ENCODE assay signal across 14 mouse cellular contexts in the genomic region with DNA sequence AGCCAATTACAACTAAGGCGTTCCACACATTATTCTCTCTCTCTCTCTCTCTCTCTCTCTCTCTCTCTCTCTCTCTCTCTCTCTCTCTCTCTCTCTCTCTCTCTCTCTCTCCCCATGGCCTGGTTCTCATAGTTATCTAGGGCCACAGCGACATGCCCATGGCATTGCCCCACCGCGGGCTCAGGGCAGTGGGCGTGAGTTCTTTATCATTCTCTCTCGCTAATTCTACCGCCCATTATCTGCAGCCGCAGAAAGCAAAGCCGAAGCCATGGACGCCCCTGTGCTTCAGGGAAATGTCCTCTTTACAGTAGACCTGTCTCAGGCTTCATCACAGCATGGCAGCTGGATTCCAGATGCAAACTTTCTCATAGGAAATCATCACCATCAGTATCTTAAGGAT.
"Had no signal": no experiment of that assay in that cellular context is flagged by ENCODE, and none has a peak within 500 bp of the region (broad histone marks: within the 10 kb centered on the region; RNA-seq: fewer than 3 reads in every experiment).

No protein-coding gene starts in this region.

- H3K27ac ChIP-seq: kidney, postnatal 0 days; limb, embryonic 12.5 days; limb, embryonic 15.5 days had no signal

- H3K27me3 ChIP-seq: limb, embryonic 12.5 days had no signal

- H3K9me3 ChIP-seq: limb, embryonic 12.5 days; limb, embryonic 15.5 days had no signal

- H3K4me2 ChIP-seq: limb, embryonic 12.5 days; limb, embryonic 15.5 days; midbrain, embryonic 11.5 days had no signal

- H3K4me3 ChIP-seq: limb, embryonic 12.5 days; limb, embryonic 15.5 days had no signal

- H3K36me3 ChIP-seq: limb, embryonic 12.5 days; limb, embryonic 15.5 days had no signal

- H3K9ac ChIP-seq: limb, embryonic 12.5 days; limb, embryonic 15.5 days had no signal

- ATAC-seq: intestine, postnatal 0 days had no signal

- DNase-seq: kidney, adult 2 months; kidney, postnatal 25 days; left cerebral cortex, postnatal 4 days; lung, adult 2 months; lung, postnatal 14 days; lung, postnatal 4 days; midbrain, embryonic 14.5 days; thymus, adult 18-20 months; thymus, postnatal 14 days had no signal
